Mouse (Mus musculus): Measurements from ENCODE around the gene Mmp25.

GRCm38 (mm10) chr17:23592208-23592925, 52.7 kb downstream of the Mmp25 start:
- TF ChIP-seq POLR2A (IDR thresholded peaks at IDR 0.05; ENCODE audit: borderline replicate concordance, extremely low read depth, insufficient read depth, insufficient read length, poor library complexity, severe bottlenecking) (peak; percentile 57; the same call in 1 of the 2 replicates), CTCF (IDR thresholded peaks at IDR 0.05; ENCODE audit: borderline replicate concordance, extremely low read depth, insufficient read depth, insufficient read length) (no peak)

Measured in brain, embryonic 14.5 days (tissue).